Mouse (Mus musculus) right cerebral cortex, postnatal 4 days (tissue): ENCODE data around the gene Arnt.
A peak's percentile ranks its signal among the peaks of the same experiment; 100 is the strongest.

Experiments
- DNase-seq: peaks from one replicate; pipeline ENCODE4 v3.0.0-alpha.2; 2022

Gene Arnt

DNA sequence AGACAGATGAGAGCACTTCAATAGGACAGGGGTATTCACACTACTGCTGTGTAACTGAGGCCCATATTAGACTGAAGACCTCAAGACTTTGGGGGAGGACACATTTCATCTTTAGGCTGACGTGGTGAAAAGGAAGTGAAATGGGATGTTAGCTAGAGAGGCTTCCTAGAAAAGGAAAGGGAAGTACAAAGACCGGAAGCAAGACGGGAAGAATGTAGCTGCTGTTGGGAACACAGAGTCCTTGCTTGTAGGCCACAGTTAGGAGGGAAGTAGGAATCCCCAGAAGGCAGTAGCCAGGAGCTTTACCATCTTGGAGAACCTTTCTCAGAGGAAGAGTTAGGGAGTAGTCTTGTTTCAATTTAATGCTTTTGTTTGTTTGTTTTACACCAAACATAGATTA, 23.6 kb downstream of the Arnt start:
- DNase-seq = no peak

DNA sequence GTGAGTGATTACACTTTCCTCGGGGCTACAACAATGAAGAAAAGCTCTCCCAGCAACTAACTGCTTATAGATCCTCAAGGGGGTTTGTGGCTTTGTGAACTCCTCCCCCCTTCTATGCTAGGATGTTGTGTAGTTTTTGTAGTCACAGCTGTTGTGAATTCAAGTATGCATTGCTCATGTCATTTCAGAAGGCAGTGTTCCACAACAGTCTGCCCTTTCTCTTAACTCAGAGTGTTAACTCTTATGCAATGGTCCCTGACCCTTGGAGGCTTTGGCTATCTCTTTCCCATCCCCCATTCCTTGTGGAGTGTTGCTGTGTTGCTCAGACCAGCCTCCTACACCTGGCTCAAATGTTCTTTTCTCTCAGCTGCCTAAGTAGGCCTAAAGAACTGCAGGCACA, 25.2 kb downstream of the Arnt start:
- no peak for DNase-seq

DNA sequence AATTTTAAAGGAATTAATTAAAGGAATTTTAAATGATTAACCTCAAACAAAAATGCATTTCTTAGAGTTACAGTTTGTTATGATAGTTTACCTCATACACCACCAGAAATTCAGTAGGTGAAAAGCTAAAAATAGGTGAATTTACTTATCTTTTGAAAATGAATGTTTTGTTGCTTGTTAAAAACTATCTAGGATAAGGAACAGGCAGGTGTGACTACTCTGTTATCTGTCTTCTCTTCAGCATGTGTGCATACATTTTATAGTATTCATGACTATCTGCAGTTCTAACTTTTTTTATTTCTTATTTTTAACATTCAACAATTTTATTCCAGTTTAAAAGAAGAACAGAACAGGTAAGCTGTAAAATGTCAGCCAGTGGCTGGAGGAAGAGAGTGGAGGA, 29.7 kb downstream of the Arnt start:
- DNase-seq = no peak

DNA sequence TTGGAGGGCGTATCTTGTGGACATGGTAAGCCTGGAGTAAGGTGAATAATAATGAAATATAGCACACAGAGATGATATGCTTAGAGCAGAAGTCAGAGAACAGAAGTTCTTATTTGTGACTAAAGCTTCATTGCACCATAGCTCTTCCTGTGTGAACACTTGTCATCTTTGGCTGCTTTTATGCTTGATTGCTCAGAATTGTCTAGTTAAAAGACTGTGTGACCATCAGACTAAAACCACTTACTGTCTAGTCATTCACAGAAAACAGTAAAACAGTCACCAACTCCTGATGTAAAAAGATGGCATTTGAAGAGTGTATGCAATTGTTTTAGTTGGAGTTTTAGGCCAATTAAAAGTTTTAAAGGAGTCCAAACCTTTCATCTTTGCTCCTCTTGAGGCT, 44.8 kb downstream of the Arnt start:
- DNase-seq = no peak

DNA sequence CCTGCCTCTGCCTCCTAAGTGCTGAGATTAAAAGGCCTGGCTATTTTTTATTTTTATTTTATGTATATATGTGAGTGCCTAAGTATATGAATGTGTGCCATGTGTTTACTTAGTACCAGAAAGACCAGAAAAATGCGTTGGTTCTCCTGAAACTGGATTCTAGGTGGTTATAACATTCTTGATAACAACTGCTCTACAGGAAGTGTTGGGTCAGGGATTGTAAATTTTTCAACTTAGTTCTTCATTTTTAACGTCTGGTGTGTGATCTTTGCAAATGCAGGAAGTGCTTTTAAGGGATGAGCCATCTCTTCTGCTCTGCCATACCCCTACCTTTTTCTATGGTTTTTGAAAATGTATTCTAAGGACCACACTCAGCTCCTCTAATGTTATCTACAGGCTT, 52.2 kb downstream of the Arnt start:
- no peak for DNase-seq

DNA sequence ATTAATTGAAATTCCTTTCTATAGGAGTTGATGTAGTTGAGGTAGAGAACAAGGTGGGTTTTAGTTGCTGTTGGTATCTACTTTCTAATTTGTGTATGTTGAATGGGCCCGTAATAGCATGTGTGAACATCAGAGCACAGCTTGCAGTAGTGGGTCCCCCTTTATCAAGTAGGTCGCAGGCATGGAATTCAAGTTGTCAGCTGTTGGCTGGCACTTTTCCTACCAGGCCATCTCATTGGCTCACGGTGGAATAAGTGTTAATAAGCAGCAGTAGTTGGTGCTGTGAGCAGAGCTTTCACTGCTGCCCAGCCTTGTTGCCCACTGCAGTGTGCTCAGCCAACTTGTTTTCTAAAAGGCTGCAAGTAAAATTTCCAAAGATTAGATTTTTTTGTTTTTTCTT, 54.5 kb downstream of the Arnt start:
- no peak for DNase-seq

DNA sequence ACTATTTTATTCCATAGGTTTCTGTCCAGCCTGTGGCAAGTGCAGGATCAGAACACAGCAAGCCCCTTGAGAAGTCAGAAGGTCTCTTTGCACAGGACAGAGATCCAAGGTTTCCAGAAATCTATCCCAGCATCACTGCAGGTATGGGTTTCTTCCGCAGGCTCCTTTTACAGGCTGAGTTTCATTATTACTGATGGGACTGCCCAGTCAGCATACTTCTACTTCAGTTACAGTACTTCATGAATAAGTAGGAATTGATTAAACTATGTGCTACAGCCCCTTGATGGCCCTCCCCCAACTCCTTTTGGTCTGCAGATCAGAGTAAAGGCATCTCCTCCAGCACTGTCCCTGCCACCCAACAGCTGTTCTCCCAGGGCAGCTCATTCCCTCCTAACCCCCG, 56.0 kb downstream of the Arnt start:
- DNase-seq = no peak

DNA sequence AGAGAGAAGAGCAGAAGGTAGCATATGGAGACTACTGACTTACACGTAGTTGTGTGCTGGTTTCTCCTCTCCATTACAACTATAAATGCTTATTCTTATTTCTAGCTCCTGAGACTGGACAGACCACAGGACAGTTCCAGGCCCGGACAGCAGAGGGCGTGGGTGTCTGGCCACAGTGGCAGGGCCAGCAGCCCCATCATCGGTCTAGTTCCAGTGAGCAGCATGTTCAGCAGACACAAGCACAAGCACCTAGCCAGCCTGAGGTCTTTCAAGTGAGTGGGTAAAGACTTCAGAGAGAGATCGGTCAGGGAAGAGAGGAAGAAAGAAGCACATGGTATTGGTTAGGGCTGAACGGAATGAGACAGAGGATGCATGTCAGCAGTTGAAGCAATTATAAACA, 60.2 kb downstream of the Arnt start:
- peak; percentile 50 for DNase-seq

DNA sequence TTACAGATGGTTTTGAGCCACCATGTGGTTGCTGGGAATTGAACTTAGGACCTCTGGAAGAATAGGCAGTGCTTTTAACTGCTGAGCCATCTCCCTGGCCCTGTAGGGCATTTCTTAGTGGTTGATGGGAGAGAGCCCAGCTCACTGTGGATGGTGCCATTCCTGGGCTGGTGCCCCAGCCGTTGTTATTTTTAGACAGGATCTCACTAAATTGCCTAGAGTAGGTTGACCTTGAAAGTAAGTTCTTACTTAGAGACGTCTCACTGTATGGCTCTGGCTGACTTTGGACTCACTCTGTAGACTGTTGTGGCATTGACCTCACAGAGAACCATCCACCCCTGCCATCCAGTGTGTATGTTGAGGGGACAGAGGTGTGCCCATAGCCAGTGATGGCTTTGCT, 64.0 kb downstream of the Arnt start:
- DNase-seq = no peak

DNA sequence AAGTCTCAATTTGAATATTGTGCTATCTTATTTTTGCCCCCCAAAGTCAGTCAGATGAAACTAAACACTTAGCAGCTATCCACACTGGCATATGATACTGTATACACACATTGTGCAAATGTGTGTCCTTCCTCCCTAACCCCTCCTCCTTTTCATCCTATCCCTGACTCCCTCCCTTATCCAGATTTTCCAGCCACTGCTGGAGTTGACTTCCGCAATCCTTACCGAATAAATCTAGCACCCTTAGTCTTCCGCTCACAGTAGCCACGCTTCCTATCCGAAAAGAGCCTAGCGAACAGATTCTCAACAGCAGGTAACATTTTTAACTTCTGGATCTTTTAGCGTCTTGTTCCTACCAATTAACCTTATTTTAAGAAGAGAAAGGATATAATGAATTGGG, 64.8 kb downstream of the Arnt start, which contains the start of gene Ctsk:
Ctsk (plus strand) TSS at position 233 of the 400 bp plus-strand sequence.
- no peak for DNase-seq

DNA sequence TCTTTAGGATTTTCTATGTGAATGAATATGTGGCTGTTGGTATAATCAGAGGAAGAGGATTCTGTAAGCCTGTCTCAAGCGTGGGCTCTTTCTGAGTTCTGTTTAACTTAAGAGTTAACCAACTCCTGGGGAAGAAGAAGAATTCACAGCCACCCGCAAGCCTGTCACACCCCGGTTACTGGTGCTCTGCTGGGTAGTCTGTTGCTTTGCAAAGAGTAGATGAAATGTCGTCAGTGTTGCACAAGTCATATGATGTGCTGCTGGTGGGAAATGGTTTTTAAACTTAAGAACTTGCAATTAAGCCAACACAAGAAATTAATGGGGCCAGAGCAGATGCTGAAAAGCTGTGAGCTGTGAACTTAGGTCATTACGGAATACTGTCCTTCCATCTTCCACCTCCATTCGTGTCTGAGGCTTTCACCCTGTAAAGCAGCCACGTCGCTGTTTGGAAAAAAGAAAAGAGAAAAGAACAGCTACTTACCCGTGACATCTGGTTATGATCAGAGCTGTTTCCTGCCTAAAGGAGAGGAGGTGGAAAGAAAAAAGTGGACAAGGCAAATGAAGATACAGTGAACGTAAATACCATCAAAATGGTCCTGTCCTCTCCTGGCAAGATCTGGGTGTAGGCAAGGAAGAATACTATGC, 65.4 kb downstream of the Arnt start:
- no peak for DNase-seq

DNA sequence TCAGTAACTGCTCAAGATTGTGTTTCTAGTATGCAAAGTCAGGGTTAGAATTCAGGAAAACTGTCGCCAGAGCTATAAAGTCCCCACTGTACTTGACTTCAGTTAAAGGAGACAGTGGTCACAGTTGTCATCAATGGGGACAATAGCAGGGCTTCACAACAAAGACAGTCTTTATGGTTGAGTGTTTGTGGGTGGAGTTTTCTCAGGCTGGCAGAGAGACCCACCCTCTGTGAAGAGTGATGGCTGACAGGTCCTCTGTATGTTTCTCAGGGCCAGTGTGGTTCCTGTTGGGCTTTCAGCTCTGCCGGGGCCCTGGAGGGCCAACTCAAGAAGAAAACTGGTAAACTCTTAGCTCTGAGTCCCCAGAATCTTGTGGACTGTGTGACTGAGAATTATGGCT, 68.1 kb downstream of the Arnt start:
- DNase-seq = no peak

DNA sequence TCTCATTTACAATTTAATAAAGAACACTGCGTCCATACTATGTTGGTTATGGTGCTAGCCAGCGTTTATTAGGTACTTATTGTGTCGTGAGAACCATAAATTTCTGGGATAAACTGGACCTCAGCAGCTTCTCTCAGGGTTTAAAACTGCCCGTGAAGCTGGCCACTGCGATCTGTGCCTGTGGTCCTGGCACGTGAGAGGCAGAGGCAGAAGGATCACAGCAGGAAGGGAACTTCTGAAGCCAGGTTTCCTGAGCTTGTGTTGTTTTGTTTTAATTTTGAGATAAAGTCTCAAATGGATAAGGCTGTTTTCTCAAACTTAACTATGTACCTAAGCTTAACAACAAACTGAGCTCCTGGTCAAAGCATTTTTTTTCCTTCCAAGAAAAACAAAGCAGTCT, 75.2 kb downstream of the Arnt start:
- DNase-seq = no peak

DNA sequence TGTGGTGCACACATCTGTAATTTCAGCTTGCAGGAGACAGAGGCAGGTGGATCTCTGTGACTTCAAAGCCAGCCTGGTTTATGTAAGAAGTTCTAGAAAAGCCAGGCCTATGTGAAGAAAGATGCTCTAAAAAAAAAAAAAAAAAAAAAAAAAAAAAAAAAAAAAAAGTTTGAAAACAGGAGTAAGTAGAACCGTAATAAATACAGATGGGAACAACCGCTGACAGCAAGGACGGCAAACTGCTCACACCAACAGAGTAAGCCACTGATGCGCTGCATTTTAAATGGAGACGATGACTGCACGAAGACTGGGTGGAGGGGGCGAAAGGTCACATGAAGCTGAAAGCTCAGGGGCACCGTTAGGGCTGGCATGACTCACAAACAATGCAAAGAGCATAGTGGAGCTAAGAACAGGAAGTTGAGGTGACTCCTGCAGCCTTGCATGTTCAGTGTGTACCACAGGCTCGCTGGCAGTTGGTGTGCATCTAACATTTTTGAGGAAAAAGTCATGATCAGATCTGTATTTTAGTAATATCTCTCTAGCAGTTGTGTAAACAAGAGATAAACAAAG, 77.5 kb downstream of the Arnt start:
- DNase-seq = no peak

DNA sequence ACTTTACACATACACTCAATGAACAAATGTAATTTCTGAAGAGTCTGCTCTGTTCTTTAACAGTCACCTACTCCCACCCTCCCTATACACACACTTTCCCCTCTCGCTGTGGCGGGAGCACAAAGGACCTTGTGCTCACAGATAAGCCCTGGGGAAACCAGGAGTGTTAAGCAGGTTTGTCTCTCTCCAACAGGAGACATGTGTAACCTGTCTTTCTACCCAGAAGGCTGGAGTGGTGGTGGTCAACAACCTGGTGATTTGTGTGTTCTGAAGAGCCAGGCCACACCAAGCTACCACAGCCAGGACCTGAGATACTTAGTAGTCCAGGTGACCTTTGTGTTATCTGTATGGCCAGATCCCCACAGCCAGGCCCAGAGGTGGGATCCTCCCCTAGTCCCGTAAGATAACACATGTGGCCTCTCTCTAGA, 82.4 kb downstream of the Arnt start:
- DNase-seq = no peak

DNA sequence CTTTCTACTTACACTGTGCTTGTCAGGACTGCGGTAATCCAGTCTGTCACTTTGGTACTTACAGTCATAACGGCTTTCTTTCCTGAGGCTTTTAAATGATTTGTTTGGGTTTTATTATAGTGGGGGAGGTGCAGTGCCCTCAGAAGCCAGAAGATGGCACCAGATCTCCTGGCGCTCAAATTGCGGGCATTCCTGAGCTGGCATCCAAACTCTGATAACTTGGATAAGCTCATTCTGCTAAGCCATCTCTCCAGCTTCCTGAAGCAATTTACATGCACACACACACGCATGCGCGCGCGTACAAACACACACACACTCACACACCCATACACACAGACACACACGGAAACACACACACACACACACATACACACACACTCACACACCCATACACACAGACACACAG, 83.3 kb downstream of the Arnt start:
- DNase-seq = peak; percentile 73

DNA sequence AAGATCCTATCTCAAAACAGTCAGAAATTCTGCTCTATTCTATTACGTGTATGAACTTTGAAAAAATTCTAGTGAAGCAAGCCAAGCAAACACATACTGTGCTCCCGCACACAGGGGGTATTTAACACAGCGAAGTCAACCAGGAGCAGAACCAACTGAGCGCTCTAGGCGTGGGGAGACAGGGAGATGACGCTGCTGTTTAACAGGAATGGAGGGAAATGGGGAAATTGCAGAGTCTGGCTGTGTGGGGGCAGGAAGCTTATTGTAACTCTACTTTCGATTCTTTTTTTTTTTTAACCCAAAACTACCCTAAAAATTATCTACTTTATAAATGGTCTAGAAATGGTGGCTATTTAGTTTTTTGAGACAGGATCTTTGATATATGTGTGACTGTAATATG, 84.7 kb downstream of the Arnt start:
- DNase-seq = no peak

DNA sequence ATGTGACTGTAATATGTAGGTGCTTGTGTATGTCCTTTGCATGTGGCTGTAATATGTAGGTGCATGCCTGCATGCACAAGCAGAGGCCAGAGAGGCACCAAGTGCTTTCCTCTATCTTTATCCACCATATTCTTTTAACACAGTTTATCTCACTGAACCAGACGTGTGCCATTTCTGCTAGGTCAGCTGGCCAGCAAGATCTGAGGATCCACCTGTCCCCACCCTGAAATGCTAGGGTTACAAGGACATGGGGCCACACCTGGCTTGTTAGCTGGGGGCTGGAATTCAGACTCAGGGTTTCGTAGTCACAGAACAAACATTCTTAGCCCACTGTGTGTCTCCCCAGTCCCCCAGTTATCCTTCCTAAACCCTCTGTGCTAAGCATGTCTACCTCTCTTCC, 85.1 kb downstream of the Arnt start:
- DNase-seq = no peak

DNA sequence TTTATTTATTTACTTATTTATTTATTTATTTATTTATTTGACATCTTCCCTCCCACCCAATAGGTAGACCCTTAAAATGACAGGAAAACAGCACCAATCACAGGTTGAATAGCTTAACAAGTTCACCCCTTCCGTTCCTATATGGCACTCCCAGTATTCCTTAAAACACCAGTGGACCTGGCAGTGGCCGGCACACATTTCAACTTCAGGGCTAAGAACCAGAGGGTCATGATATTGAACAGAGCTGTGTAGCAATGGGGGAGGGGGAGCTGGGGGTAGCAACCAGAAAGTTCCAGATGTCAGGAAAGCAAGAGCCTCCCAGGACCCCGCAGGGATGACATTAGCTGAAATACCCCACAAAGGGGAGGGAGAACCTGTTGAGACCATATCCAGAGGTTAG, 85.9 kb downstream of the Arnt start:
- no peak for DNase-seq

DNA sequence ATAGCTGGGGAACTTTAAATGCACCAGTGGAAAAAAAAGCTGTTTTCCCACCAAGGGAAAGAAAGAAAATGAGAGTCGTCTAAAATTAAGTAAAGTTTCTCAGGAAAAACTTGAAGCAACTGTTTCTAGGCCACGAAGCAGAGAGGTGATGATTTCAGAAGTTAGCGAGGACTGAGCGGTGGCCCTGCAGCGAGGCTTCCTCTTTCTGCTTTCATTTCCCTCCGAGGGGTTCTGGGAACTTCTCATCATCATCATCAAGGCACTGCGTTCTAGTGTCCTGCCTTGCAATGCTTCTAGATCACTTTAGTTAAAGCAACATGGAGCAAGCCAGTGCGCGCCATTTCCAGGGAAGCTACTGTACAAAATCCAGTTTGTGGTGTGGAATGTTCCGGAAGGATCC, 87.0 kb downstream of the Arnt start:
- no peak for DNase-seq

DNA sequence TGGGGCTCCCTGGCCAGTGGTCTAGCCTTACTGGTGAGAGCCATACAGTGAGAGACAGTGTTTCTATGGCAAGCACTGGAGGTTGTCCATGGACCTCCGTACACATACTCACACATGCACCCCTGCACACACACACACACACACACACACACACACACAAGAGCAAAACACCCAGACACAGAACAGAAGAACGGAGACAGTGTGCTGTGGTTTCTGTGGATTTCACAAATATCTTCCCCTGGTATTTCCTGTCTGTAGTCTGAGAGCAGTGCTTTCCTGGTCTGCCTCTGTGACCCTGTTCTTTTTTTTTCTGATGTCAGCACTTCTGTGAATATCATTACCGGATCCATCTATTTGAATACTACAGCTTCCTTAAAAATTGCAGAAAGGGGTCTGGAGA, 89.5 kb downstream of the Arnt start:
- DNase-seq = no peak

DNA sequence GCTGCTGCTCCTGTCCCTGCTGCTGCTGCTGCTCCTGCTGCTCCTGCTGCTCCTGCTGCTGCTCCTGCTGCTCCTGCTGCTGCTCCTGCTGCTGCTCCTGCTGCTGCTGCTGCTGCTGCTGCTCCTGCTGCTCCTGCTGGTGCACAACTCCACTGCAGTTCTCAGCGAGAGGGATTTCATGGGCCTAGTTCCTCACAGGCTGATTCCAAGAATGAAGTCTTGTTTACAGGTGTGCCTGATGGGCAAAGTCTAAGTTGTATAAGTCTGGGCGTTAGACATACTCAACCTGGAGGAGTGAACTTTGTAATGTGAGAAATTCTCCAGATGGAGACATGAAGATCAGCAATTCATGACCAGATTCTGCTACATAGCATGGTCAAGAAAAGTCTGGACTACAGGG, 90.5 kb downstream of the Arnt start:
- no peak for DNase-seq

DNA sequence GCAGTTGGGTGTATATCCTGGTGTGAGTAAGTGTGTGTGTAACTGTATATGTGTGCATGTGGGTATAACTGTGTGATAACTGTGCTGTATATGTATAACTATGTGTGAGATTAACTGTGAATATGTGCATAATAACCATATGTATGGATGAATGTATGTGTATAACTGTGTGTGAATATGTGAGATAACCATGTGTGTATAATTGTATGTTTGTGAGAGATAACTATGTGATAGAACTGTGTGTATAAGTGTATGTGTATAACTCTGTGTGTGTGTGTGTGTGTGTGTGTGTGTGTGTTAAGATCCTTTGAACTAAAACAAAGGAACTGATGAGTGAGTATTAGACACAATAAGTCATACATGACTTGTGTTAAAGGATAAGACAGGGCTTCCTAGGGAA, 91.9 kb downstream of the Arnt start:
- DNase-seq = no peak

DNA sequence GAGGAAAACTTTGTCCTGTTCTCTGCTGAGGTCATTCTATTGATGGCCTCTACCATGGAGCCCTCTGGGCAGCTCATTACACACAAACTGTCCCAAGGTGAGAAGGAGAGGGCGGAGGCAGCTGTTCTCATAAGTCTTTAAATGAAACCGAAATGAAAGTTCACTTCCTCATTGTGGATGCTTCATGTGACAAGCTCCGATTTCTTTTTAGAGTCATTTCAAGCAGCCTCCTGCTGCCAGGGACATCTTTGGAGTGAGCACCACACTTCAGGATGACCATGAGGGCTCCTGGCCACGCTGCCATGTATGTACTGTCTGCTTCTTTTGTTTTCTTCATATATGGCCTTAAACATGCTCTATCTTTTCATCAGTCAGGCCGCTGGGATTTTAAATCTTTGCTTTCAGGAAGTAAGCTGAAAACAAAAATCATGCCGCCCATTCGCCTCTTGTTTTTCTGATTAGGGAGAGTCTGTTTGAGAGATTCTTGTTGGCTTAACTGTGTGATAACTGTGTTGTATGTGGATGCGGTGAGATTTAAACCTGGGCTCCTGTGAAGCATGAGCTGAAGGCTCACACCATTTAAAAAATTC, 92.5 kb downstream of the Arnt start, which contains the start of gene Ctss:
Ctss (plus strand) TSS at position 165 of the 590 bp plus-strand sequence.
- no peak for DNase-seq

DNA sequence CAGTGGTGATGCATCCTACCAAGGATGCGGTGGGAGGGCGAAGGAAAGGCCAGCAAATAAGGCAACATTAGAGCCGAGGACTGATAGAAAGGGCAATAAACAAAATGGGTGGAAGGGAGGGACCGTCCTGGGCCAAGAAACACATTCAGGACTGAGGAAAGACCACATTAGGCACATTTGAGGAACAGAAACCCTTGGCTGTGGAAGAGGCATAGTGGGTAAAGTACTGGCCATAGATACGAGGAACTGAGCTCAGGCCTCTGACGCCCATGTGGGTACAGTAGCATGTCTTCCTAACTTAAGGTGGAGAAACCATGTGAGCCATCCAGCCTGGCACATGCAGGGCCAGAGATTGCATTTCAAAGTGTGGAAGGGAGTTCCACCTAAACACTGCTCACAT, 95.6 kb downstream of the Arnt start:
- no peak for DNase-seq
